Mouse (Mus musculus): ENCODE data around the gene Trim71.
A peak's percentile ranks its signal among the peaks of the same experiment; 100 is the strongest.

Gene Trim71

DNA sequence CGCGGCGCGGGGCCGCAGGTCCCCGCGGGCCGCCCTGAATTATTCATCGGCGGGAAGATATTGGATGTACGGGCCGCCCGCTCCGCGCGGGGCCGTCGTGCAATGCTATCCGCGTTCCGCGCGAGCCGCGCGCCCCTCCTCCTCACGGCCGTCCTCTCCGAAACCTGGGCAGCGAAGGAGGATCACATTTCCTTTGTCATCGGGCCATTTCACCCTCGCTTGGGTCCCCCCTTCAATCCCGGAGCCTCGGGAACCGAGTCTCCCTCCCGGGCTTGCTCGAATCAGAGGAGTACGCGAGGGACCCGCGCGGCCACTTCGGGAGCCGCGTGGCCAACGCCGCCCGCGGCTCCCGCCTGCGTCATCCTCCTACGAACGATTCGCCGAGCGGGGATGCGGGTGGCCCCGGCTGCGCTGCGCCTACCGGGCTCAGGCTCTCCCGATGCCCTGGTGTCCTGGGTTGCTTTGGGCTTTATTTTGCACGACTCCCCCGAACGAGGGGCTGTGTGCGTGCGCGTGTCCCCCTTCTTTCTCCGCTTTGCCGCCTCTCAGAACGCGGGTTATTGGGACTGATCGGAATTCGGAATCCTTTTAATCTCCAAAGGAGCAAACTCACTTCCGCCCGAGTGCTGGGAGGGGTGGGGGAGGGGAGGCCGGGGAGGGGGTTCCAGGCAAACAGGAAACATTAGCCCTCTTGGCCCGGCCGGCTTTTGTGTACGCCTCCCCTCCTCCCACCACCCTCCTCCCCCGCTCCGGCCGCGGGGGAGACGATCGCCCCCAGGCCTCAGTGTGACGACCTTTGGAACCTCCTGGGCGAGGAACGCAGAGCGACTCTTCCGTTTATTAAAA is at the start of gene Trim71:
Gene Trim71, minus strand, starts transcription at position 609 of the 846 bp plus-strand sequence.
- no peak for DNase-seq

- DNase-seq = no peak
Observed at GRCm38 (mm10) chr9:114613026-114613425, 48.9 kb upstream of the Trim71 start.

DNA sequence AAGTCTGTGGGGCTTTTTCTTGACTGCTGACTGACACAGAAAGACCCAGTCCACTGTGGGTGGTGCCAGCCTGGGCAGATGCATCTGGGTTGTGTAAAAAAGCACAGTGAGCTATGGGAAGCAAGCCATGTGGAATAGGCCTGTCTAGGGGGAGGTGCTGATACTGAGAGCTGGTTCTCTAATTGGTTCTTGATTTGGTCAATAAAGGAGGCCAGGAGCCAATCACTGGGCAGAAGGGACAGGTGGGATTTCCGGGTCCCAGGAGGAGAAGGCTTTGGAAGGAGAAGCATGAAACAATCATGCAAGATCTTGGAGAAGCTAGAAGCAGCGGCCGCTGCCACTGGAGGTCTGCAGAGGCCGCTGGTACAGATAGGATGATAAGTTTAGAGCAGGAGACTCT is 48.4 kb upstream of the Trim71 start:
- no peak for DNase-seq

DNA sequence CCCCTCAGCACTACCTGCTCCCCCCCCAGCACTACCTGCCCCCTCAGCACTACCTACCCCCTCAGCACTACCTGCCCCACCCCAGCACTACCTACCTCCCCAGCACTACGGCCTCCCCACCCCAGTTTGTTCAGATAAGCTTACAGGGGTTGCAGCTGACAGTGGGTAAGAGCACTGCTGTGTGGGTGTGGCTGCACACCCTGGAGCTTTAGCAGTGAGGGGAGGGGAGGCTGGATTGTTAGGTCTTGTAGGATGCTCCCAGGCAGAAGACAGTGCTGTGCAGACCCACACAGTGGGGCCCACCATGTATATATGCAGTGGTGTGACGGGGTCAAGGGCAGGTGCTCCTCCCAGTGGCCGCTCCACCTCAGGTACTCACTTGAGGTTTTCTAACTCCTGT is 46.1 kb upstream of the Trim71 start:
- no peak for DNase-seq

GRCm38 (mm10) chr9:114603876-114604540 is 39.8 kb upstream of the Trim71 start:
- peak; percentile 33 for DNase-seq

DNA sequence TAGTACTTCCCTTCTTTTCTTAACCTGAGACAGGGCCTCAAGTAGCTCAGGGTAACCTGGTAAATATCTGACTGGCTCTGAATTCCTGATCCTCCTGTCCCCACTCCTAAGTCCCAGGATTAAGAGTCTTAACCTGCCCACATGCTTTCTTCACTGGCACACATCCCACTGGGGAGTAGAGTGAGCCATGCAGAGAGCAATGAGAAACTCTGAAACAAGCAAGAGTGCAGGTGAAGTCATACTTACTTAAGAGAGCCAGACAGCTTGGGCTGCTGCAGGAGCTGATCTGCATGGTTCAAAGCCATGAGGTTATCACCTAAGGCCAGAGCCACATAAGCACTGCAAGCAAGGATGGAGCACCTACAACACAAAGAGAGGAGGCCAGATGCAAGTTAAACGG is 36.9 kb upstream of the Trim71 start:
- no peak for DNase-seq

- DNase-seq = no peak
Observed at GRCm38 (mm10) chr9:114585017-114585345, 20.8 kb upstream of the Trim71 start.

- no peak for DNase-seq
Observed at GRCm38 (mm10) chr9:114584183-114585016, 20.2 kb upstream of the Trim71 start.

- DNase-seq = peak; percentile 38
Observed at GRCm38 (mm10) chr9:114583812-114584182, 19.6 kb upstream of the Trim71 start.

- no peak for DNase-seq
Observed at GRCm38 (mm10) chr9:114578646-114579045, 14.5 kb upstream of the Trim71 start.

GRCm38 (mm10) chr9:114576001-114576400 is 11.8 kb upstream of the Trim71 start:
- no peak for DNase-seq

DNA sequence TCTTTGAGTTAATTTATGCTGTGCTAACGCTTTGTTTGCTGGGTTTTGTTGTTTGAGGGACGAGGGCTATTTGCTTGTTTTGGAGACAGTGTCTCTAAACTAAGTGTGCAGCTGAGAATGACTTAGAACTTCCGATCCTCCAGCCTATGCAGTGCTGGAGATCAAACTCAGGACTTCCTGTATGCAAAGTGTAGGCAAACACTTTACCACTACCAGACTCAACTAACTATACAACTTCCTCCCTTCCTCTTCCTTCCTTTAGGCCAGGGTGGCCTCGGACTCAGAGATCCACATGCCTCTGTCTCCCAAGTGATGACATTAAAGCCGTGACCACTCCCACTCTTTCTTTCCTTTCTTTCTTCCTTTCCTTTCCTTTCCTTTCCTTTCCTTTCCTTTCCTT is 9.4 kb upstream of the Trim71 start:
- no peak for DNase-seq

- DNase-seq = no peak
Observed at GRCm38 (mm10) chr9:114568682-114569474, 4.7 kb upstream of the Trim71 start.

GRCm38 (mm10) chr9:114564667-114565066 is 498 bp upstream of the Trim71 start:
- no peak for DNase-seq

- no peak for DNase-seq
Observed at GRCm38 (mm10) chr9:114562919-114563751, 1.0 kb downstream of the Trim71 start.

GRCm38 (mm10) chr9:114562031-114562918 is 1.9 kb downstream of the Trim71 start:
- DNase-seq = no peak

- no peak for DNase-seq
Observed at GRCm38 (mm10) chr9:114561671-114561971, 2.5 kb downstream of the Trim71 start.

DNA sequence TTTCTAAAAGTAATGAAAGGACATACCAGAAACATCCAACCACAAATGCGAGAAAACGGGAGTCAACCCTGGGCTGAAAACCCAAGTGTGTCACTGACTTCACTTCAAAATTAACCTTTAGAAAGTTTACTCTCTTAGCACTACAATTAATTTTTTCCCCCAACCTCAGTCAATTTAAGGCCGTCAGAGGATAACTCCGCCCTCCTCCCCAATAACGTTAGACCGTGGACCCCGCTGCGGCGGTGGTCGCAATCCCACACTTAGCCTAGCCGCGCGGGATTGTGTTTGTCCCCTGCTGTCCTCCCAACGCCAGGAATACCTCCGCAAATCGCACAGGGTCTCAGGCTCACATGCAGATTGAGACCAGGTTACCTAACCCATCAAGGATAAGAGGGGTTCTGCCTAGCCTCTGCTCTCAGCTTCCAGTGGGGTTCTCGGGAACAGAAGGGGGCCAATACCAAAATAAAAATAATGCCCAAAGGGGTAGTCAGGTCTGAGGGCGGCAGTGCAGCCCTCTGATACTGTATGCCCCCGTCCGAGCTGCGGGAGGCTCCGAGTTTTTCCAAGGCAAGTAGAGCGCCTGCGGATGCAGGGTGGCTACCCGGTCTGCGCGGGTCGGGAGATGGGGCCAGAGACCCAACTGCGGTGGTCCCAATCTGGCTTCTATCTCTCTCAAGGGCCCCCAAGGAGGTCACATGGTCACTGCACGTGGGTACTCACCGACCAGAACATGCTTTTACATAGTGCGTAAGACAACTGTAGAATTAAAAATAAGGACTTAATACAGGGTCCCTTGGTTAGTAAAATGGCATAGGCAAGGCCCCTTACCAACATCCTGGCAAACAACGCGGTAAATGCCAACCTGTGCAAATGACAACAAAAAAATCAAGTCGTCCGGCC is 3.1 kb downstream of the Trim71 start:
- no peak for DNase-seq

GRCm38 (mm10) chr9:114560141-114560540 is 4.0 kb downstream of the Trim71 start:
- DNase-seq = no peak

DNA sequence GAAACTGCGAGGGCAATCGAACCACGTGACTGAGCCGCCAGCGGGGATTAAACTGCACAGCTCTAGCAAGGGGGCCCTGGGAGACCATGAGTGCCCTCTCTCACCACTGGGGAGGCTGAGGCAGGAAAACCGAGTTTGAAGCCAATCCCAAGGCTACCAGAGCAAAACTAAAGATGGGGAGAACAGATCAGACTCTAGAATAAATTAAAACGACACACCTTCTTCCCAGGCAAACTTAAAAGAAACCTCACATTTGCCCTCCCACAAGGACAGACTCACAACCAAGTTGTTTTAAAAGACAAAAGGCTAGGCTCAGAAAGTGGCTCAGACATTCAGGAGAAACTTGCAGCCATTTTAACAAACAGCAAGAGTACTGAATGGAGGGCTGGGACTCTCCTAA is 7.1 kb downstream of the Trim71 start:
- no peak for DNase-seq

Measured in cerebellum, adult 11 months (tissue).